Mouse (Mus musculus) skeletal muscle tissue, adult 2 months (tissue): Measurements from ENCODE around the gene Rnf111.
"Not testable (repeated sequence)": the region's sequence is repeated elsewhere in the genome, so short reads cannot be mapped to it uniquely, and the experiment has no call there.

Experiments
- DNase-seq: peaks from one replicate; pipeline ENCODE4 v3.0.0-alpha.2; 2012; ENCODE audit warnings: low read depth, low spot score

The Rnf111 gene

DNA sequence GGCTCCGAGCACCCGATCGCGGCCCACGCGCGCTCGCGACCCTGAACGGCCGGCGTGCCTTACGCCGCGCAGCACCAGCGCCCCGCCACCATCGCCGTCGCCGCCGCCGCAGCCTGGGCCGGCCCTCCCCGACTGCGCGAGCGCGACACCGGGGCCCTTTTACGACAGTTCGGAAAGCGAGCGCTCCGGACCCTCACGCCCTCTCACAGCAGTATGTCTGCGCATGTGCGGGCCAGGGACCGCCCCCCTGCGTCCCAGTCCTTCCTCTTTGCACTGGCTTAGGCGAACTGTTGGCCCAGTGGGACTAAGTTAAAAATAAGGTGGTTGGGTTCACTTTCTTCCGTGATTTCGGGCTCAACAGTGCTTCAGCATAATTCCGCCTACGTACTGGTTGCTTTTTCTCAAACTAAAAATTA lies at the start of gene Rnf111:
Gene Rnf111, minus strand, starts transcription at position 100 of the 416 bp plus-strand sequence.
- peak; percentile 98 for DNase-seq

DNA sequence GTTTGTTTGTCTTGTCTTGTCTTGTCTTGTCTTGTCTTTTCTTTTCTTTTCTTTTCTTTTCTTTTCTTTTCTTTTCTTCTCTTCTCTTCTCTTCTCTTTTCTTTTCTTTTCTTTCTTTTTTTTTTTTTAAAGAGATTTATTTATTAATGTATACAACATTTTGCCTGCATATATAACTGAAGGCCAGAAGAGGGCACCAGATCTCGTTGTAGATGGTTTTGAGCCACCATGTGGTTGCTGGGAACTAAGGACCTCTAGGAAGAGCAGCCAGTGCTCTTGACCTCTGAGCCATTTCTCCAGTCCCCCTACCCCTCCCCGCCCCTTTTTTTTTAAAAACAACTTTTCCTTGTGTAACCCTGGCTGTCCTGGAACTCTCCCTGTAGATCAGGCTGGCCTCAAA lies 48.7 kb upstream of the Rnf111 start:
- not testable (repeated sequence) for DNase-seq

DNA sequence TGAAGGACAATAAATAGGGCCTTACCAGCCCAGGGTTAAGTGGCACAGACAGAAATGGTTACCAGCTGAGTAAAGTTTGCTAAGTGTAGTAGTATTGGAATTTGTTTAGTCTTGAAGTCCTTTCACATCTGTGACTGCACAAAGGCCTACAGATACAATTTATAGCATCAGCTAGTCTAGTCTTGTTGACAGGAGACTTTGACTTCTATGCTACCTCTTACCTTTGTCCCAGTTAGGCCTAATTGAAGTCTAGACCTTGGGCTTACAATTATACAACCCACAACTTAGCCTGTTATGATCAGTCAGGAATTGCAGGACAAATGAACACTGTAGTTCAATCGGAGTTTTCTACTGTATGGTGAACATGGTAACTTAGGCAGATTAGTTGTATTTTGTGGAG lies 48.0 kb upstream of the Rnf111 start:
- DNase-seq, result no peak

DNA sequence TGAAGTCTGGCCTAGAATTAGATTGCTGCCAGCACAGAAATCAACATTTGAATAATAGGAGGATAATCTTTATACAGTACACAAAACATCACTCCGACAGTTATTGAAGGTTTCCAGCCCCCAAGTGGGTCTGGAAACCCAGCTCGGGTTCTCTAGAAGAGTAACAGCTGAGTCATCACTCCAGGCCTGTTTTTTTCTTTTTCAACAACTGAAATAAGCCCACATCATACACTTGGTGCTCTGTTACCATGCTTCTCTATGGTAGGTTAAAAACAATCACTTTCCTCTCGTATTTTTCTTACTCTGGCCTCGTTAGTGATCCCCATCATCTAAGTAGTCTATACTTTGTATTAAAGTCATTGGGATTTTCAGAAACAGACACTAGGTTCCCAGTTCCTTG lies 44.8 kb upstream of the Rnf111 start:
- DNase-seq, result no peak

DNA sequence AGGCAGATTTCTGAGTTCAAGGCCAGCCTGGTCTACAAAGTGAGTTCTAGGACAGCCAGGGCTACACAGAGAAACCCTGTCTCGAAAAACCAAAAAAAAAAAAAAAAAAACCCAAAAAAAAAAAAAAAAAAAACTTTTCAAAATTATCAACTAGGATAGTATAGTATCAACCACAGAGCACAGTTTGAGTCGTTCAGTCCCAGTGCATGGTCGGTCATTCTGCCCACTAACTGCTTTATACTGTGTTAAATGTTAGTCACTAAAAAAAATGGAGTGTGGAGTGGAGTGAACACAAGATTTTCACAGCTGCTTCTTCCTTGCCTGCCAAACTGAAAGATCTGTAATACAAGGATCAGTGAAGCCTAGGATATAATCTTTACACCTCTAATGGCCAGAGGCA lies 43.1 kb upstream of the Rnf111 start:
- not testable (repeated sequence) for DNase-seq

DNA sequence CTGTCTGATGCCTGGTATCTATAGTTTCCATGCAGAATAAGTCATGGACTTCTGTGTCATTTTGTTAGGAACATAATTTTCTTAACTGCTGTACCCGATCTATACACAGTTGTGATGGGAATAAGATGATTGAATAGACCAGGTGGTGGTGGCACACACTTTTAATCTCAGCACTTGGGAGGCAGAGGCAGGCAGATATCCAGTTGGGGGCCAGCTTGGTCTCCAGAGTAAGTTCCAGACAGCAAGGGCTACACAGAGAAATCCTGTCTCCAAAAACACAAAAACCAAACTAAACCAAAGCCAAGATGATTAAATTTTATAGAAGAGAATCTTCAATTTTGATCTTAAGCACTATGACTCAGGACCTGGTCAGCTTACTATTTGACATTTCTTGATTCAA lies 41.3 kb upstream of the Rnf111 start:
- DNase-seq, result no peak

DNA sequence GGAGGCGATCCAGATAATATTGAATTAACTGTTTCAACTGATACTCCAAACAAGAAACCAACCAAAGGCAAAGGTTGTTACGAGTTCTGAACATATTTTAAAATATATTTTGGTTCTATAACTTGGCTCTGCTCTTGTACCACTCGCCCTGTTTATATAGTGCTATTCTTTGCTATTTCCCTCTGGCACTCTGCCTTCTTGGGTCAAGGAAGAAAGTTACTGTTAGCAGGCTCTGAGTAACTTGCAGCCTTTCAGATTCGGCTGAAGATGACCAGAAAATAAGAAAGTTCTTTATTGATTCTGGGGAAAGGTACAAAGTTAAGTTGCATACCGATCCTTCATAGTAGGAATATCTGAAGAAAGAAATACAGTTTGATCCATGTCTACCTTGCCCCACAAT lies 40.5 kb upstream of the Rnf111 start:
- DNase-seq, result no peak

DNA sequence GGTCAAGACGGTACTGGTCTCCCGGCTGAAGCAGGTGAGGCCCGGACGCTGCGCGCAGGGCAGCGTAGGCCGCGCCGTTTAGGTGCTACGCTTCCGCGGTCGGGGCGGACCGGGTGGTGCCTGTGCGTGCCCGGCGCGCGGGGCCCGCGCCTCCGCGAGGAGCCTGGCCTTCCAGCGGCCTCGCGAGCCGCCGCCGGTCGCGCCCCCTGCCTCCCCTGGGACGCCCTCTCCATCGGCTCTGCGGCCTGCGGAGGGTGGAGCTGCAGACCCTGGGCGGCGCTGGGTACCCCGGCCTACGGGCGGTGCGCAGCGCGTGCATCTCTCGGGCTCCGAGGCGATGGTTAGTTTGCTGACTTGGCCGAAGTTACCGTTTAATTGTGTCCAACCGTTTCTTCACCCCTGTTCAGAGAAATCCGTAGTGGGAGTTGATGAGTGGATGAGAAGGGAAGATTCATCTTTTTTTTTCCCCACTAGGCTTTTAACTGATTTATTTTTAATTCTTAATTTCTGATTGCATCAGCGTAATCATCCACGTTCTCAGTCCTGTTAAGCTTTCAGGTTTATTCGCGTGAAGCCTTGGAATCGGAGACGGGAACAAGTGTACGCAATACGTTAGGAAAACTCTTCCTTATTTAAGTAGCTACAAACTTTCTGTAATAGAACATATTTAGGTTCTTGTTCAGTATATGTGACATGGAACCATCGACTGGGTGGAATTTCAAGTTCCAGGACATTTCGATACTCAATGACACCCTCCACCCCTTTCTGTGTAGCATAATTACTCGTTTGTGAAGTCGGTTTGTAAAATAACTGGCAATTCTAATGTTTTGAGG lies 39.7 kb upstream of the Rnf111 start:
- DNase-seq, result no peak

DNA sequence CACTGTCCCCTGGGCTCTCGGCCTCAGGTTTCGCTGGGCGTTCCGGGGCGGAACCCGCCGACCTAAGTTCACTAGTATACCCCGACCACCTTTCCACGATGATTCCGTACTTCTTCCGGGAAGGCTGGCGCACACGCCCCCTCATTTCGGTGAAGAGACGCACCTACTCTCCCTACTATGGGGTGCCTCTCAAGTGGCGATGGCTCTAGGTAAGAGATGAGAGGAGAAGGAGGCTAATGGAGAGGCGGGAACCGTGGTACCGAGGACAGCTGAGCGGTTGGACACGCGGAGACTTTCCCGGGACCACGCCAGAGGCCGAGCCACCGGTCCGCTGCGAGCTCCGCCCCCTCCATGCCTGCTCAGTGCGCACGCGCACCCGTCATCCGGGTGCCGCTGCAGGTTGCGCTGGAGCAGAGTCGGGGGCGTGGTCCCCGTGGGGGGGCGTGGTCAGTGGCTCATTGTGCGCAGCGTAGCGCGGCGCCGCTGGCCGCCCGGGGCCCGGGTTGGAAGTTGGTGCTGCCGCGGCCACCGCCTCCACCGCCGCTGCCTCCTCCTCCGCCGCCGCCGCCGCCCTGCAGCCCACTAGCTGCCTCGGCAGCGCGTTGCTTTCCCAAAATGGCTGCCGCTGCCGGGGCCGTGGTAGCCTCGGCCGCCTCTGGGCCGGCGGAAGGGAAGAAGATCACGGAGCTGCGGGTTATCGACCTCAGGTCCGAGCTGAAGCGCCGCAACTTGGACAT lies 38.9 kb upstream of the Rnf111 start, which contains the start of gene Sltm:
Gene Sltm, plus strand, starts transcription at position 450 of the 737 bp plus-strand sequence.
- DNase-seq, result peak; percentile 98

DNA sequence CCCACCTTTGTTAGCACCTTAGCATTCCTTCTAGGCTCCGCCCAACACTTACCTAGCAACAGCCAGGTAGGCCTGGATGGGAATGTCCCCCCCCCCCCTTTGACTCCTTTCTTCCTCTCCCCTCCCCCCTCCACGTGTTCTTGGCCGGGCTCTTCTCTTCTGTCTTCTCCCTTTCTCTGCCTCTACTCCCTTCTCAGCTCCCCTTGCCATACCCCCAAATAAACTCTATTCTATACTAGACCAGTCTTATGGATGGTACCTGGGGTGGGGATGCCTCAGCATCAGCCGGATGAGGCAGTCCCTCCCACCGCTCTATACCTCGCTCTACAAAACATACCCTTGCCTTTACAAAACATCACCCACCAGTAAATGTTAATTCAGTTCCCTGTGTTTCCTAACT lies 38.1 kb upstream of the Rnf111 start:
- DNase-seq, result no peak

DNA sequence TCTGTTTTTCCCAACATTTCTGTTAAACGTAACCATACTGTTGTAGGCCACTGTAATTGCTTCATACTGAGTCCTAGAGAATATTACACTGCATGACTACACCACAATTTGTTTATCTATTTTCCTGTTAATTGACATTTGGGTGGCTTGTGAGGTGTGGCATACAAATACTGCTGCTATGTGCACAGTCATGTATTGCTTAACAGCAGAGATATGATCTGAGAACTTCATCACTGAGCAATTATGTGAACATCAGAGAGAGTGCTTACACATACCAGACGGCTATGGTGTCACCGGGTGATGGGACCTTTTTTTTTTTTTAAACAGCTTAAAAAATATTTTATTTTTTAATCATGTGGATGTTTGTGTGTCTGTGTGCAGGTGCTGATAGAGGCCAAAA lies 29.8 kb upstream of the Rnf111 start:
- DNase-seq, result no peak

DNA sequence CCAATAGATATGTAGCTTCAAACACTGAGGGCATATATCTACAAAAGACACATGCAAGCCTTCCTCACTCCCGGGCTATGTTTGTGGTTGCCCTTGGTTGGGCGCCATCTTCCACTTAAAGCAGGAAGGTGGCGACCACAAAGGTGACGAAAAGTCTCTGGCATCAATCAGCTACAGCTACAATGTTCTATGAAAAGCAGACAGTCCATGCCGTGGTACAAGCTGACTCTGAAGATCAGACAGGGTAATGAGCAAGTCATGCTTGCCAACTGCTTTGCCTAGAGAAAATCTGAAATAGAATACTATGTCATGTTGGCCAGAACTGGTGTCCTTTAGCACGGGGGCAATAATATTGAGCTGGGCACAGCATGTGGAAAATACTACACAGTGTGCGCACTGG lies 20.8 kb upstream of the Rnf111 start:
- peak; percentile 69 for DNase-seq

DNA sequence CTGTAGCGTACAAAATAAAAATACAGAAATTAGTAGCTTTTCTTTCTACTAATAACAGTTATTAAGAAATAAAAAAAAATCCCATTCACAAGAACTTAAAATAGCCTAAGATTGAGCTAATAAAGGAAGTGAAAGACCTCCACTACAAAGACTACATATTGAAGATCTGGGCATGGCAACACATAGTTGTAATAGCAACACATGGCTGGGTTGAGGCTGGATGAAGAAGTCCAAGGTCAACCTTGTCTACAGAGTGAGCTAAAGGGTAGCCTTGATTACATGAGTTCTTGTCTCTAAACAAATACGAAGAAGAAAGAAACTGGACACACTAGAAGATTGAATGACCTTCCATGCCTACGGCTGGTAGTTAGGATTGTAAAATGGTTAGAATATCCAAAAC lies 20.3 kb upstream of the Rnf111 start:
- no peak for DNase-seq

DNA sequence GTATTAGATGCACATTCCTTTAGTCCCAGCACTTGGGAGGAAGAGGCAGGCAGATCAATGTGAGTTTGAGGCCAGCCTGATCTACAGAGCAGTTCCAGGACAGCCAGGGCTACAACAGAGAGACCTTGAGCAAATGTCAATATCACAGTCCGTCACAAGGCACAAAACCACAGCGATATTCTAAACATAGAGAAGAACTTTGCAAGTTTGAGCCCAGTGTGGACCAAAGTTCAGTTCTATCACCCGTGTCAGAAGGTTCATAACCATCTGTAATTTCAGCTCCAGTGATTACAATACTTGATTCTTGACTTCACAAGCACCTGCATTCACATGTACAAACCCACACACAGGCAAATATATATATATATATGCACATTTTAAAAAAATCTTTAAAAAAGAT lies 17.1 kb upstream of the Rnf111 start:
- DNase-seq, result no peak

DNA sequence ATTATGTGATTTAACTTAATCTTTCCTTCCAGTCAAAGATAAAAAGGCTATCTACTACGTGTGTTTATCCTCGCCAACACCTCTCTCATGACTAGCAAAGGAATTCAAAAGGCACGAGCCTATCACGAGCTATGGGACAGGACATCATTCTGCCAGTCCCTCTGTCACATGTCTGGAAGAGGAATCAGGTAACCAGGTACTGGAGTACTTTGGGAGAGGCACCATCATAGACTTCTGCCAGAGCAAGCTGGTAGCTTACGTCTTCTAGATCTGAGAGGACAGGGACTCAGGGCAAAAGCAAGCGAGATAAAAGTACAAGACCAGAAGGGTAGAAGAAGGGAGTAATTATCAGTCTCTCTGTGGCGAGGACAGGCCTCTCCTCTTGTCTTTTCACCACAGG lies 8.2 kb upstream of the Rnf111 start:
- no peak for DNase-seq

DNA sequence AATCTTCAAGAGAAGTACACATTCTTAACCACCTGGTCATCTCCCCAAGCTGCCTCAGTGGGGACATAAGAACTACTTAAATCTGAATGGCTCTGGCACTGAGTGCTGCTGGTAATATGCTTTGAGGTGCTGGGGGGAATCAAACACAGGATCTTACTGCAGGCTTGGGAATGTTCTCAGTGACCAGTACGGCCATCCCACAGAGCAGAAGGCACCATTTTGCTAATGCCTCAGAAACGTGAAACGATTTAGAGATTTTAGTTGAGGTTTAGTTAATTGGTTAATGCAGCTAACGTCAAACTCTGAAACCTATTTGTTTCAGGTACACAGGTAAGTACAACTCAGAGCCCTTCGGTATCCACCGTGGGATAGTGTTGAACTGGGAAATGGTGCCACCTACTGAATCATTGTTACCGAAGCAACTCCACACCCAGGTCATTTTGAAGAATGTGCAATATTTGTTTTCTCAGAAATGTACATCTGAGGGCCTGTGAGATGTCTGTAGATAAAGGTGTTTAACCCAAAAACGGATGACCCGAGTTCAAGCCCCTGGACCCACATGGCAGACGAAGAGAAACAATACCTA lies 7.6 kb upstream of the Rnf111 start:
- no peak for DNase-seq

DNA sequence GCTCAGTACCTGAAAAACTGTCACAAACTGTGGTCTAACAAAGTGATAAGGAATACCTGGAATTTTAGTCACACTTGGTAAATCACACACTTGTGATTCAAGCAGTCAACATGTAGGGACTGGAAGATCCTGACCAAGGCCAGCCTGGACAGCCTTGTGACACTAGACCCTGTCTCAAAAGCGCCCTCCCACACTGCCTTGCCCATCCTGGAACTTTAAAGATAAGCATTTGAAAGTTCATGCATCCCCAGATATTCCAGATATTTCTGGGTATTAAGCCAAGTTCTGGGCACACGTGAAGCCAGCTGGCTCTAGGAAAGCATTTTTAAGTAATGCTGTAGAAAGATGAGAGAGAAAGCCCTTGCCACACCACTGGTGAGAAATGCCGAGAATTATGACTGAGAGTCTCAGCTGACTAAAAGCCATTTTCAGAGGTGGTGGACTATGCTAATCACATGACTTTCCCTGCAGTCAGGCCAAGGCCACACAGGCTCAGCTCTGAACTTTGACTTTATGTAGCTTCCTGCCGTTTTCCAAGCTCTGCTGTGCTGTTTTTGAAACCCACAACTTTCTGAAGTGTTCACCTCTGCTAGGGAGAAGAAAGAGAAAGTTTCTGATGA lies 6.5 kb upstream of the Rnf111 start:
- peak; percentile 32 for DNase-seq

DNA sequence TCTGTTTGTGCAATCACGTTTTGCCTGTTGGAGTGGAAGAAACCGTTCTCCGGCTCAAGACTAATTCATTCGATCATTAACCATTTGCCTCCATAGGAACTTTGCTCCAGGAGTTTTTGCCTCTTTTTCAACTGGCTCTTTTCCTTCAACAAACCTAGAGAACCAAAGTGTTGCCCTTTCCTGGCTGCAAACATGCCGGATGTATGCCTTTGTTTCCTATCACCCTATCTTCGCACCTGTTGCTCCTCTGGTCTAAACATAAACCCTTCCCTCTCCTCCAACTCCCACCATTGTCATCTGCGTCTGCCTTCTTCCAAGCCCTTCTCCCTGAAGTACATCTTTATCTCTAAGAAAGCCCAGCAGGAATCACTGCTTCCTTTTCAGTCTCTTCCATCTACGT lies 3.3 kb upstream of the Rnf111 start:
- DNase-seq, result no peak

DNA sequence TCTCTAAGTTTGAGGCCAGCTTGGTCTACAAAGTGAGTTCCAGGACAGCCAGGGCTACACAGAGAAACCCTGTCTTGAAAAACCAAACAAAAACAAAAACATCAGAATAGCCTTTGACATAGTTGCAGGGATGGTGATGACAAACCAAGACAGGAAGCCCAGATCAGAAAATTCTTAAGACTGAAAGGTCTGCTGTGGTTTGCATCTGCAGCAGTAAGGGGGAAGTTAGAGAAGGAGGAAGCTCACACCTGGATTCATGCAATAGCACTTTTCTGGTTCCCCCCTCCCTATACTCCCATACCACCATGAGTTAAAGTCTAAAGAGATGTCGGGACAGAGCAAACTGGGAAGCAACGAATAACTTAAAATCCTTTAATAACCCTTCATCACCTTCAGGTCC lies 2.7 kb upstream of the Rnf111 start:
- no peak for DNase-seq

DNA sequence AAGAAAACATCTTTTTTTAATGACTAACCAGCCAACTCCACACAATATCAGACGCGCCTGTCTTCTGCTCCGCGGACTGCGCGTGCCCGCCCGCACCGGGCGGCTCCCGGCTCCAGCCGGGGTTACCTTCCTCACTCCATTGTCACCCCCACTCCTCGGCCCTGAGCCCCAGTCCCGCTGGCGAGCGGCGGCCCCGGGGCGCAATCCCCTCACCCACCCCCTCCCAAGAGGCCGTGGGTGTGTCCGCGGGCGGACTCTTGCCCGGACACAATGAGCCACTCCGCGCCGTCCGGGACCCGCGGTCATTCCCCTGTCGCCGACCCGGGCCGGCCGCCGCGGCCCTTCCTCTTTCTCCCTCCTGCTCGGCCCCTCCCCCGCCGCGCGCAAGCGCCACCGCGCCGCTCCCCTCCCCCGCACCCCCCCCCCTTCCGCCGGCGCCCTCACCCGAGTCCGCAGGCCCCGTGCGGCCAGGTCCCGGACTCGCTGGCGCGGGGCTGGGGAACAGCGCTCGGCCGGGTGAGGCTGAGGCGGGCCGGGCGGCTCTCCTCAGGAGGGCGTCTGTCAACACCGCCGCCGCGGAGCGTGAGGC lies 416 bp downstream of the Rnf111 start:
- DNase-seq, result peak; percentile 30

DNA sequence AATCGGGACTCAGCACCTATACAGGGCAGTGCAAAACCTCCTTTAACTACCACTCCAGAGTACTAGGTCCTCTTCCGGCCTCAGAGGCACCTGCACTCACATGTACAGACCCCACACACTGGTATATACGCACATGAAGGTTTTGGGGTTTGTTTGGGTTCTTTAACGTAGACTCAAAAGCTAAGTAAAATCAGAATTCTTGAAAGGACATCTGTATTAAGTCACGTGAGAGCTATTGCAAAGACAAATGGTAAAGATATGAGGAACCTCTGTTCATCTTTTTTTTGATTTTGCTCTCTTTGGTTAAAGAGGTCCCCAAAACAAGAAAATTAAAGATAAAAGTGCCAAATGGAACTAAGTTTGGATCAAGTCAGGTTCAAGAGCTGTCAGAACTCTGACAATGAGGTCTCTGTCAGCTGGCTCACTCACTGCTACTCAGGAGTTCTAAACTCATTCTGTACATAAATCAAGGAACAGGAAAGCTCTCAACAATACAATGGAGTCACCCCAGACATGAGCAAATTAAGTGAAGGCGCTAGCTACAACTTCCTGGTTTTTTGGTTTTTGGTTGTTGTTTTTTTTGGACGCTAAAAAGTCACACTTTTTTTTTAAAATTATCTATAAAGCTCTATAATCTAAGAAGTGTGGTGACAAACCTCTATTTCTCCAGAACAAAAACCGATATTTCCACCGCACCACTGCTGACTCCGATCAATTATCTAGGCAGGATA lies 1.1 kb downstream of the Rnf111 start:
- DNase-seq, result no peak
